Mouse (Mus musculus) heart, postnatal 4 days (tissue): ENCODE results near the gene Cavin2. TPM values are rescaled to one million over a fixed set of nuclear protein-coding genes. Genes with fewer than 3 reads are reported as not detected.

ENCODE experiments used
- DNase-seq: peaks from one replicate; pipeline ENCODE4 v3.0.0; 2021
- total RNA-seq, 2 experiments: library from RNA; stranded (reverse); gene quantifications; 2 replicates each; pipeline ENCODE4 v1.2.3; 2021

The Cavin2 gene
- total RNA-seq, 2 experiments from 2014 or later: 203 to 211 TPM

DNA sequence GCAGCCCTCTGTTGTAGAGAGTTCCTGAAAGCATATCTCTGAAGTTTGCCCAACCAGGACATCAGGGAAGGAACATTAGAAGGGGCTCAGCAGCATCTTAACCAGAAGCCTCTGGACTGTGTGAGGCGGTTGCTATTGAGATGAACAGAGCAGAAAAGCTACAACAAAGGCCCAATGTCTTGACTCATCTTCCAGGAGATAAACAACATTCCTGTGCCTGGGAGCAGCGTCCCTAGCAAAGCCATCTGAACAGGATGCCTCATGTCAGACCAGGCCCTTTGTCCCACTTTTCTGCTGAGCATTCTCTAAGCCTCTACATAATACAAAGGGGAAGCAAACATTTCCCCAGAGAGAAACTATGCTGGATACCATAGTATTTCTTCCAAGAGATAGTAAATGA, 26.6 kb downstream of the Cavin2 start:
- DNase-seq: no peak

DNA sequence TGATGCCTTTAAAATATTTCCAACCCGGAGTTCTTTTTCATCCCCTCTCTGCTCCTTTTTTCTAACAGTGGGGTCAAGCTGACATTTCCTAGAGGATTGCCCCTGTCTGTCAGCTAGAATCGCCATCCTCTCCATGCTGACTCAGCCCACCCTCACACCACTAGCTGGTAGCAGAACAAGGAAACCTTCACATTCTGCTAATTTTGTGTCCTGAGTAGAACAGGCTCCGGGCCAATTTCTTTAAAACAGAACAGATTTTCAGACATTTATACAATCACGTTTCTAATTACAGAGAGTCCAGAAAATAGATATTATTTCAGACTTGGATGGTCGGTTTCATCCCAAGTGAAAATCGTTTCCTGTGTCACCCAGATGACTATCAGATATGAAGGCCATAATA, 34.6 kb downstream of the Cavin2 start:
- no peak for DNase-seq

DNA sequence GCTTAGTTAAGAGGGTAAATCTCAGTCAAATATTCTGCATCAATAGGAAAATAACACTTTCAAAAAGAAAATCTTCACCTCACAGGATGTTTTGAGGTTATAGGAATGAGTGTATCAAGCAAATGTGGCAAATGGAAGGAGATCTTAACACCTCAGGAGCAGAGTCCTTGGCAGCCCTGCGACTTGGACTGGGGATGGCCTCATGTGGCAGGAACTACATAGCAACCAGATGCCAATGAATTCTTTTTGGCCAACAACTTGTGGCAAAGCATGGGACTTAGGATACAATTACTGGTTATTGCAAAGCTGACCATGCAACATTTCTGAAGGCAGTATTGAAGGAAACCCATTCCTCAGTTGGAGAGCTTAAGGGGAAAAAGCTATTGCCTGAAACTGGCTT, 39.6 kb downstream of the Cavin2 start:
- DNase-seq: no peak

DNA sequence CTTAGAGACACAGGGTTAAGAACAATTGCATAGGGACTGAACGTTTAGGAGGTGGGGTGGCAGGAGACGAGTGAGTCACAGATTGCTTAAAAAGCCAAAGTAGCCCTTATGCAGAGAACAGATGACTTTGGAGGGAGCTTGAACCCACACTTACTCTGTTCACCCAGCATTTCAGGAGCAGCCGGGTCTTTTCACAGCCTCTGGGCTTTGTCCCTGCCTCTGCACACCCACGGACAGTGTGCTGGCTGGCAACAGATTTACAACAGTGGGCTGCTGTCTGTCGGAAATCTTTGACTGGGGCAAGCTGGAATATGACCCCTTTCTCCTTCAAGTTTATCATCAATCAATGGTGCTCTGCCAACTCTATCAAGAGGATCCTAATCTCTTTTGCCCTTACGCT, 44.1 kb downstream of the Cavin2 start:
- peak; percentile 17 for DNase-seq

DNA sequence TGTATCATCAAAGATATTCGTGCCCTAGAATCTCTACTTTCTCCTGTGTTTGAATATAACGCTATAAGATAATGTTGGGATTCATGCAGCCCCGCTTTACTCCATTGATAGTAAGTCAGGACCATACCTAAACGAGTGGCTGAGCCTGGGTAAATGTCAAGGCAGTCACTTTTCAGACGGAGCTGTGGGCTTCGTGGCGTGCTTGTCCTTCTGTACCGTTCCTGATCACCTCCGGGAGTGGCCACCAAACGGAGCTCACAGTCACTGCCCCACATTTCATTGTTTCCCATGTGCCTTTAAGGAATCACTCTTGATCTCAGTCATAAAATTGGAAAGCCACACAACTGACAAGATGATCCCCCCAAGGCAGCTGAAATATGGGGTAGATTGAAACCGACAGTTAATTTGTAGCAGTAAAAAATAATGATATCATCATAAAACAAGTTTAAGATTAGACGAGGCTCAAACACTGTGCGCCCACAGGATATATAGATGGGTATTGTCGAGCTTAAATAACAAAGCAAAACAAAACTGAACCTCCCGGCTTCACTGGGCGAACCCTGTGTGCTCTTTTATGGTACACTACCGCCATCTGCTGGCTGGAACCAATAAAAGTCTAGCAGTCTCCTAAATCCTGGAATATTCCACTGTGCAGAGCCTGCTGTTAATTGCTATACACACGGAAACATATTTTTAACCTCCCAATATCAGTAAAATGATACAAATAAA, 44.8 kb downstream of the Cavin2 start:
- peak; percentile 92 for DNase-seq

DNA sequence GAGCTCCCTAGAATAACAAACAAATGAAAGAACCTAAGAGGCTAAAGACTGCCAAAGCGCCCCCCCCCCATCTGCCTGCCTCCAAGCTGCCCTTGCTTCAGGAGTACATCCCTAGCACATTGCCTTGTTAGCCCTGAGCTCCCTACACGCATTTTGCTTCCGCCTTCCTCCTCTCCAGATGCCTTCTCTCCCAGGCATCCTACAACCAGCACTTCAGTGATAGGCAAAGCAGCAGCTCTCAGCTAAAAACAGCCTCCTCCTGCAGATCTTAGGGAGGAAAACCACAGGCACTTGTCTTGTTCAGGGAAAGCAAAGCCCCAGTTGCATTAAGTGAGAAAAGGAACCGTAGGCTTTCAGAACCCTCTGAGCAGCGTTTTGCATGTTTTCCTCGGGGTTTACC, 45.4 kb downstream of the Cavin2 start:
- DNase-seq: no peak

DNA sequence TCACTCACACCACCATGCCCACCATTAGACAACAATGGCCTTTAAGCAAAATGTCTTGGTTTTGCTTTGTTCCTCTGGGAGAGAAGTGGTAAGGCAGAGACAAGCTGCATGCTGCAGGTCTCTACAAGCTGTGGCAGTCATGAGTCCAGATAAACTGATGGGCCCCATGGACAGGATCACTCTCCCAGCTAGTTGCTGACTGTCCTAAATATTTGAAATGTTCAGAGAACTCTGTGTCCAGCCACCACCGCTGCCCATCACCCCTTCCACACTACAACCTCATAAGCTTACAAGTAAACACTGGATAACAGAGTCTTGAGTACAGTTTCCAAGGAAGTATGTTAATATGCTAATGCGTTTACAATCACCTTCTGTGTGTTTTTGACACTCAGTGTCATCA, 46.2 kb downstream of the Cavin2 start:
- DNase-seq: no peak

DNA sequence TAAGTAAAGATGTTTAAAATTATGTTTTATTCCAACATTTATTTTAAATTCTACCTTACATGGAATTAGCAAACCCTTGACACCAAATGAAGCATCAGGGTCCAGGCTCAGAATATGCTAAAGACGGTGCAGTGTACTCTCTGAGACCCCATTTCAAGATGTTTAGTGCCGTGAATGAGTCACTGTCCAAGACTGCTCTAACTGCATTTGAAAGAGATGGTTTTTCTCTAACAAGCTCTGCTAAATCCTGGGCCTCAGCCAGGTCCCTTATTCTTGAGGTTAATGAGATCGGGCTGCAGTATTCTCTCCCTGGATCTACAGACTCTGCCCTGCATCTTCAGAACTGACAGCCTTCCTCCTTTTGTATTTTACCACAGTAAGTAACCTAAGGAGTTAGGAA, 55.2 kb downstream of the Cavin2 start:
- DNase-seq: no peak

DNA sequence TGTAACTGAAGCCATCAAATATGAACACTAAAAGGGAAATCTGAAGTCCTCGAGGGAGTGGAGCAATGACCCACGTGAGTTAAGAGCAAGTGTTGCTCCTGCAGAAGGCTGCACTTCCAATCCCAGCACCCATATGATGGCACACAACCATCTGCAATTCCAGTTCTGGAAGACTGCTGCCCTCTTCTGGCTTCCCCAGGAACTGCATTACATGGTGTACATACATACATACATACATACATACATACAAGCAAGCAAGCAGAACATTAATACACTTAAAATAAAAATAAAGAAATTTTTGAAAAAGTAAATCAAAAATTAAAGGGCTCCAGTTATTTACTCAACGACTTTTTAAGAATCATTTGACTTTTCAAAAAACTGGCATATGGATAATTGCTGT, 58.7 kb downstream of the Cavin2 start:
- no peak for DNase-seq

DNA sequence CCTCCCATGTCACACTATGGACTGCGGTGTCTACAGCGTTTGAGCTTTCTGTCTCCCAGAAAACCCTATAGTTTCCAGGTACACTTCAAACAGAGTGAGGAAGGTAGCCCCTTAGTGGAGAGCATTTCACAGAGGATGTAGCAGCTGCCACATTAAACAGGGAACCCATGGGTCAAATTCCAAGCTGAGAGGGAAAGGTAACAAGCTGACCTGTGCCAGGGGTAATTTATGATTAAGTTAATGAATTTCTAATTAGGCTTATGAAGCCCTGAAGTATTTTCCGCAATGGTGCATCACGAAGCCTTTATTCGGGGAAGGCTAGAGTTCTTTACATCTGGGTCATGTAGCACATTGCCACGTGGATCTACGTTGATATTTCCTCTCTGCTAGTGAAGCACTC, 59.7 kb downstream of the Cavin2 start:
- no peak for DNase-seq

DNA sequence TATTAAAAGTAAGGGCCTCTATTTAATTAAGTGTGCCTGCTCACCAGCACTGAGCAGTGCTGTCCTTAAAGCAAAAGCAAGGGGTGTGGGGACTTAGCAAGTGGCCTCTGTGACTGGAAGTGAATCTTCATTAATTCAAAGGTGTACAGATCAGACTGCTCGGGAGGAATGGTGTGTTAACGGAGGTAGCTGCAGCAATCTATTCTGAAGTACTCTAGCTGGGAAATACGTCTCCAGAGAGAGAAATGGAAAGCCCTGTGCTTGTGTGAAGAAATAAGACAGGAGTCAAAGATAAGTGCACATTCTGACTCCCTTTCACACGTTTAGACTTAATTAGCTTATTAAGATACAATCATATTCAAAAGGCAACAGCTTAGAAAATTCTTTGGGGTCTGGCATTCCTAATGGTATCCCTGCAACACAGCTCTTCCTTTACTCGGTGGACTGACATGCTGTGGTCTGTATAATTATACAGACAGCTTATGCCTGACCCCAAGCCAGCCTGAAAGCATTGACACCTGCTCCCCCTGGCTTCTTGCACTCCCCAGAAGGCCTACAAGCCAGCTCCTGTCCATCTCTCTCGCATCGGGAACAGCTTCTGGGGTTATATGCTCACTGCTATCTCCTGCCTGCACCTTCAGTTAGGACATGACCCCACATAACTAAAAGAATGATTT, 60.5 kb downstream of the Cavin2 start:
- no peak for DNase-seq

Other genes with a start within 250 kb of the Cavin2 start
- gene Nabp1, start 189.3 kb downstream of the Cavin2 start, total RNA-seq: 10 to 100 TPM; 23.0 to 26.1 TPM